Mouse (Mus musculus): ENCODE data around the gene Nkx3-2. TPM values are rescaled to one million over a fixed set of nuclear protein-coding genes. Genes with fewer than 3 reads are reported as not detected.

Nkx3-2 gene
- total RNA-seq, 2 experiments from 2014 or later, result not detected

- intact Hi-C loops (cut with DNase I), result no loop called here
Observed at GRCm38 (mm10) chr5:41762947-41763730, 1.2 kb downstream of the Nkx3-2 start.

GRCm38 (mm10) chr5:41762141-41762946, 2.0 kb downstream of the Nkx3-2 start:
- DNase-seq, result no peak
- intact Hi-C loops (cut with DNase I), result no loop called here

More at GRCm38 (mm10) chr5:41762947-41763730, 1.2 kb downstream of the Nkx3-2 start:
- no peak for DNase-seq

- intact Hi-C loops (cut with DNase I), result no loop called here
- DNase-seq, result no peak
Observed at GRCm38 (mm10) chr5:41761509-41762140, 2.7 kb downstream of the Nkx3-2 start.

GRCm38 (mm10) chr5:41760831-41761508, 3.3 kb downstream of the Nkx3-2 start:
- no peak for DNase-seq
- intact Hi-C loops (cut with DNase I), result no loop called here

GRCm38 (mm10) chr5:41760071-41760470, 4.2 kb downstream of the Nkx3-2 start:
- no peak for DNase-seq
- intact Hi-C loops (cut with DNase I), result no loop called here

GRCm38 (mm10) chr5:41758671-41759639, 5.3 kb downstream of the Nkx3-2 start:
- DNase-seq, result no peak

GRCm38 (mm10) chr5:41757338-41757737, 7.0 kb downstream of the Nkx3-2 start:
- intact Hi-C loops (cut with DNase I), result no loop called here
- no peak for DNase-seq

More at GRCm38 (mm10) chr5:41758671-41759639, 5.3 kb downstream of the Nkx3-2 start:
- intact Hi-C loops (cut with DNase I), result no loop called here

- intact Hi-C loops (cut with DNase I), result no loop called here
- DNase-seq, result no peak
Observed at GRCm38 (mm10) chr5:41756396-41756795, 7.9 kb downstream of the Nkx3-2 start.

- DNase-seq, result no peak
- intact Hi-C loops (cut with DNase I), result no loop called here
Observed at GRCm38 (mm10) chr5:41755373-41755960, 8.8 kb downstream of the Nkx3-2 start.

- intact Hi-C loops (cut with DNase I), result no loop called here
- no peak for DNase-seq
Observed at GRCm38 (mm10) chr5:41754836-41755235, 9.5 kb downstream of the Nkx3-2 start.

GRCm38 (mm10) chr5:41754226-41754775, 10.0 kb downstream of the Nkx3-2 start:
- DNase-seq, result no peak

GRCm38 (mm10) chr5:41752721-41753120, 11.6 kb downstream of the Nkx3-2 start:
- DNase-seq, result no peak
- intact Hi-C loops (cut with DNase I), result no loop called here

More at GRCm38 (mm10) chr5:41754226-41754775, 10.0 kb downstream of the Nkx3-2 start:
- intact Hi-C loops (cut with DNase I), result no loop called here

GRCm38 (mm10) chr5:41744898-41745780, 19.2 kb downstream of the Nkx3-2 start:
- intact Hi-C loops (cut with DNase I), result no loop called here

GRCm38 (mm10) chr5:41744234-41744633, 20.1 kb downstream of the Nkx3-2 start:
- intact Hi-C loops (cut with DNase I), result no loop called here

More at GRCm38 (mm10) chr5:41744898-41745780, 19.2 kb downstream of the Nkx3-2 start:
- no peak for DNase-seq

GRCm38 (mm10) chr5:41738817-41739216, 25.5 kb downstream of the Nkx3-2 start:
- intact Hi-C loops (cut with DNase I), result no loop called here

More at GRCm38 (mm10) chr5:41744234-41744633, 20.1 kb downstream of the Nkx3-2 start:
- no peak for DNase-seq

GRCm38 (mm10) chr5:41737039-41737438, 27.3 kb downstream of the Nkx3-2 start:
- intact Hi-C loops (cut with DNase I), result no loop called here
- no peak for DNase-seq

More at GRCm38 (mm10) chr5:41738817-41739216, 25.5 kb downstream of the Nkx3-2 start:
- no peak for DNase-seq

GRCm38 (mm10) chr5:41727017-41727416, 37.3 kb downstream of the Nkx3-2 start:
- intact Hi-C loops (cut with DNase I), result no loop called here
- no peak for DNase-seq

Data from heart, postnatal 36 days (tissue).